Mouse (Mus musculus) bone marrow, adult 2 months (tissue): ENCODE results near the gene Irs3. TPM values are rescaled to one million over a fixed set of nuclear protein-coding genes. Genes with fewer than 3 reads are reported as not detected.

Experiments used
- H3K27ac ChIP-seq: fragments of 200-500 bp; 2 replicates; pipeline ENCODE4 v1.5.1; 2012; ENCODE audit warnings: low read depth, mild to moderate bottlenecking, control low read depth, inconsistent platforms, low read length; ENCODE audit not compliant: control insufficient read depth, poor library complexity, insufficient read depth
- H3K4me1 ChIP-seq: fragments of 200-500 bp; 2 replicates; pipeline ENCODE4 v1.6.1; 2011; ENCODE audit warnings: low read length; ENCODE audit not compliant: control insufficient read depth, insufficient read depth
- H3K4me3 ChIP-seq: fragments of 200-500 bp; replicated peaks from 2 replicates; pipeline ENCODE3; 2011; ENCODE audit warnings: mild to moderate bottlenecking, low read depth, low read length, control low read depth; ENCODE audit not compliant: control insufficient read depth
- CTCF ChIP-seq: fragments of 200-500 bp; IDR thresholded peaks from 2 replicates; pipeline ENCODE4 v1.5.1; 2011; ENCODE audit warnings: low read length, control low read depth; ENCODE audit not compliant: control insufficient read depth, insufficient read depth
- POLR2A ChIP-seq: fragments of 200-500 bp; IDR thresholded peaks from 2 replicates; pipeline ENCODE4 v1.6.1; 2011; ENCODE audit warnings: low read depth, mild to moderate bottlenecking, control low read depth, low read length, borderline replicate concordance; ENCODE audit not compliant: control insufficient read depth
- WGBS: fragments of 180-500 bp; shearing (Covaris S2); methylation state at CpG from one replicate; pipeline ENCODE4 v1.1.7; 2018; 5-methylcytosine and 5-hydroxymethylcytosine counted together
- polyA plus RNA-seq: library from polyadenylated mRNA; stranded (reverse); fragments of >200 nt; gene quantifications from 2 replicates; pipeline ENCODE4 v1.2.4, GENCODE M21; 2011; ENCODE audit warnings: low replicate concordance; ENCODE audit not compliant: missing spikeins, insufficient read depth, insufficient read length

Irs3 gene
- polyA plus RNA-seq, 1 experiment: not detected

- 23% methylated on average over 2 of the region's 2 CpGs for WGBS
- TF ChIP-seq CTCF (no peak), POLR2A (no peak)
- no peak overlapping the region; the same call in 1 of the 2 replicates for H3K27ac ChIP-seq
- H3K4me1 ChIP-seq: peaks cover 10% of the 10 kb centered on the region
- no peak overlapping the region for H3K4me3 ChIP-seq
Measured at GRCm38 (mm10) chr5:137598100-137598826, 47.3 kb downstream of the Irs3 start.

- H3K4me1 ChIP-seq: peaks cover 9% of the 10 kb centered on the region
- H3K4me3 ChIP-seq: no peak overlapping the region
- WGBS: 58% methylated on average over 6 of the region's 6 CpGs
- no peak overlapping the region for H3K27ac ChIP-seq
- TF ChIP-seq CTCF (no peak), POLR2A (no peak)
Measured at GRCm38 (mm10) chr5:137597625-137598024, 47.9 kb downstream of the Irs3 start.

GRCm38 (mm10) chr5:137596601-137597261 lies 48.8 kb downstream of the Irs3 start:
- Histone ChIP-seq H3K4me1 (peaks cover 6% of the 10 kb centered on the region), H3K27ac (peak overlapping the region; percentile 58), H3K4me3 (peak overlapping the region; percentile 56)
- no peak for TF ChIP-seq CTCF
- TF ChIP-seq POLR2A: no peak
- WGBS: 29% methylated on average over 30 of the region's 30 CpGs

GRCm38 (mm10) chr5:137595921-137596320 lies 49.6 kb downstream of the Irs3 start:
- TF ChIP-seq CTCF (no peak), POLR2A (no peak)
- Histone ChIP-seq H3K4me3 (no peak overlapping the region), H3K27ac (no peak overlapping the region), H3K4me1 (peaks cover 6% of the 10 kb centered on the region)
- WGBS: 89% methylated on average over 7 of the region's 7 CpGs

Other genes starting within 250 kb of the Irs3 start
- gene Zan, start 168.7 kb downstream of the Irs3 start, polyA plus RNA-seq: not detected in 2 replicates
- gene Pop7, start 143.2 kb downstream of the Irs3 start, polyA plus RNA-seq: 22.1 and 32.2 TPM in 2 replicates
- gene Gigyf1, start 127.2 kb downstream of the Irs3 start, polyA plus RNA-seq: 57.6 and 80.1 TPM in 2 replicates
- not detected in 2 replicates for gene Epo, start 112.5 kb downstream of the Irs3 start, polyA plus RNA-seq
- gene Gnb2, start 112.2 kb downstream of the Irs3 start, polyA plus RNA-seq: 294 and 476 TPM in 2 replicates
- not detected in 2 replicates for gene Actl6b, start 92.2 kb downstream of the Irs3 start, polyA plus RNA-seq
- gene Tfr2, start 75.9 kb downstream of the Irs3 start, polyA plus RNA-seq: 25.9 and 51.0 TPM in 2 replicates
- gene Mospd3, start 44.7 kb downstream of the Irs3 start, polyA plus RNA-seq: 25.4 and 29.1 TPM in 2 replicates
- gene Pcolce, start 31.9 kb downstream of the Irs3 start, polyA plus RNA-seq: 17.2 and 23.4 TPM in 2 replicates
- gene Fbxo24, start 16.7 kb downstream of the Irs3 start, polyA plus RNA-seq: 0.41 TPM in 1 of 2 replicates, not detected in the other
- gene Lrch4, start 16.6 kb downstream of the Irs3 start, polyA plus RNA-seq: 36.1 and 108 TPM in 2 replicates
- gene Gm20605, start 16.5 kb downstream of the Irs3 start, polyA plus RNA-seq: 24.9 and 41.6 TPM in 2 replicates
- gene Sap25, start 4.4 kb downstream of the Irs3 start, polyA plus RNA-seq: 65.6 and 161 TPM in 2 replicates
- gene Agfg2, start 39.0 kb upstream of the Irs3 start, polyA plus RNA-seq: 33.1 and 50.5 TPM in 2 replicates
- 1.2 and 1.9 TPM in 2 replicates for gene Nyap1, start 95.9 kb upstream of the Irs3 start, polyA plus RNA-seq
- gene Tsc22d4, start 100.0 kb upstream of the Irs3 start, polyA plus RNA-seq: 143 and 144 TPM in 2 replicates
- 52.6 and 130 TPM in 2 replicates for gene Ppp1r35, start 133.1 kb upstream of the Irs3 start, polyA plus RNA-seq
- gene Mepce, start 141.9 kb upstream of the Irs3 start, polyA plus RNA-seq: 25.6 and 45.6 TPM in 2 replicates
- gene Zcwpw1, start 142.1 kb upstream of the Irs3 start, polyA plus RNA-seq: 9.5 and 18.7 TPM in 2 replicates
- 27.5 and 45.8 TPM in 2 replicates for gene Pilra, start 190.6 kb upstream of the Irs3 start, polyA plus RNA-seq
- 12.3 and 32.6 TPM in 2 replicates for gene Pilrb1, start 212.4 kb upstream of the Irs3 start, polyA plus RNA-seq
- 30.9 and 80.6 TPM in 2 replicates for gene Pilrb2, start 226.1 kb upstream of the Irs3 start, polyA plus RNA-seq